Mouse (Mus musculus) spleen, adult 18-20 months (tissue): Measurements from ENCODE around the gene Aprt.

Experiments used
- DNase-seq, 2 experiments: peaks; one replicate each; pipeline ENCODE4 v3.0.0; 2022; ENCODE audit warnings: mixed read lengths in 2 of 2

The Aprt gene

GRCm38 (mm10) chr8:122526526-122527170 is 50.1 kb downstream of the Aprt start:
- DNase-seq = no peak

- no peak for DNase-seq
Observed at GRCm38 (mm10) chr8:122526084-122526483, 50.6 kb downstream of the Aprt start.

- no peak for DNase-seq
Observed at GRCm38 (mm10) chr8:122525004-122525403, 51.7 kb downstream of the Aprt start.
